Mouse (Mus musculus): ENCODE data around the gene Sgf29.
A peak's percentile ranks its signal among the peaks of the same experiment; 100 is the strongest.
"Not testable (repeated sequence)": the region's sequence is repeated elsewhere in the genome, so short reads cannot be mapped to it uniquely, and the experiment has no call there.

Gene Sgf29

DNA sequence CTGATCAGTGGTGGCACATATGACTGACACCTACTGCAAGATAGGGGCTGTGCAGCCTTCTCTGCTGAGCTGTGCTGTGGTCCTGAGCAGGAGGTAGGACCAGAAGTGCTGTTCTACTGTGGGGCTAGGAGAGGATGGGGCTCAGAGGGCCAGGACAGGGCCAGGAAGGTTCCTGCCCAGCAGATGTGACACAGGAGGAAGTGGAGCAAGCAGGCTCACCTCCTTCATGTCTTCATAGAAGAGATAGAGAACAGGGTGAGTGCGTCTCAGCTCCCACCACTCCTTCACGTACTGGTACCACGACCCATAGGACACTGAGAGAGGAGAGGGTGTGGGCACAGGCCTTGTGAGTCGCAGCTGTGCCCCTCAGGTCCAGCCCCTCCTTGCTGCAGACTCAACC, 39.0 kb downstream of the Sgf29 start:
- not testable (repeated sequence) for DNase-seq

DNA sequence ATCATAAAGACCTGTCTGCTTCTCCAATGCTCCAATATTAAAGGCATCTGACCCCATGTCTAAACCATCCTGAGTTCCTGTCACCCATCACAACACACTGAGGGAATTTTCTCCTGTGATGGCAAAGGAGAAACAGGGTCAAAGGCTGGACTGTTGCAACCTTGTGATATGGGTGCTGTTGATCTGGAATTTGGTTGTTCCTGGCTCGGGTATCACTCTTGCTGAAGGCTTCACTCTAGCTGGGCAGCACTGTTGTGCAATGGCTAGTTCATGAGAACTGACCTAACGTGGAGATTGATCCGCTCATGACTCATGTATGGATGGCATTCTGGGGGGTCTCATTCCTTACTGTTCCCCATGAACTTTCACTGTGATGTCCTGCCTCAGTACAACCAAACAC, 39.9 kb downstream of the Sgf29 start:
- DNase-seq, result no peak

DNA sequence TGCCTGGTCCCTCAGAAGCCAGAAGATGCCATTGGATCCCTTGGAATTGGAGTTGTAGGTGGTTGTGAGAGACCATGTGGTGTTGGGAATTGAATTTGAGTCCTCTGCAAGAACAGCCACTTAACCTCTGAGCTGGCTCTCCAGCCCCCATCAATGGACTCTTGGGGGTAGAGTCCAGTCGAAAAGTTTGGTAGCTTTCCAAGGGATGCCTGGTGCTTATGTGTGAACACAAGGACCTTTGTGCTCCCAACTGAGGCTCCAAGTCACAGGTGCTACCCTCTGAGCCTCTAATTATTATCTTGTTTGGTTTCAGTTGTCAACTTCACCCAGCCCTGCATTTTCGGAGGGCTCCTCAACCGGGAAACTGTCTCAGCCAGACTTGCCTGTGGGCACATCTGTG, 41.6 kb downstream of the Sgf29 start:
- DNase-seq, result no peak

DNA sequence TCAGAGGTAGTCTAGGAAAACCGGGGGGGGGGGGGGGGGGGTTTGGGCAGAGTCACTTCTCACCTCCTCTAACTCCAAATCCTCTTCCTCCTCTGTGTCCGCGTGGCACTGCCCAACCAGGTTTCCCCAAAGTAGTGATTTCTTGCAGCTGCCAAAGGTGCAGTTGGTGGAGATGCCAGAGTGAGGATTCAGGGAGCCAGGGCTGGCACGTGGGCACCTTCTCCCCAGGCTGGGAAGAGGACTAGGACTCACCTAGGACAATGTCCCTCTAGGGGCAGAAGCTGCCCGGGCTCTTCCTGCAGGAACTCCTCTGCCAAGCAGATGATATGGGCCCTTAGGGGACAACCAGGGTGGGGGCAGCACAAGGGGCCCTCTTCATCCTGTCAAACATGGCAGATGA, 42.6 kb downstream of the Sgf29 start:
- no peak for DNase-seq

DNA sequence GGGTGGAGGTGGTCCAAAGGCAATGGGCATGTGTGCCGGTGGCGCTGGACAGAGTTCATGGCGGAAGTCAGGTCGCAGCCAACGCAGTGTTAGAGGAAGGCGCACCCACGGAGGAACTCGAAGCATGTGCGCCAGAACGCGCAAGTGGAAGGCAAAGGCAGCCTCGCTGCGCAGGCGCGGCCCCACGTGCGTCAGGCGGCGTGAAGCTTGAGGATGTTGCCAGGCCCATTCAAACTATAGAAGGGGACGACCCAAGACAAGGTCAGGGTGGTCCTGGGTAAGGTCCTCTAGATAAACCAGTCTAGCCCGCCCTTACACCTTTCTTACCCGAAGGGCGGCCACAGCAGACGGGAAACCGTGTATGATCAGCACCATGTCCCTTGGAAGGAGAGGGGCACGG, 43.3 kb downstream of the Sgf29 start:
- DNase-seq, result no peak

DNA sequence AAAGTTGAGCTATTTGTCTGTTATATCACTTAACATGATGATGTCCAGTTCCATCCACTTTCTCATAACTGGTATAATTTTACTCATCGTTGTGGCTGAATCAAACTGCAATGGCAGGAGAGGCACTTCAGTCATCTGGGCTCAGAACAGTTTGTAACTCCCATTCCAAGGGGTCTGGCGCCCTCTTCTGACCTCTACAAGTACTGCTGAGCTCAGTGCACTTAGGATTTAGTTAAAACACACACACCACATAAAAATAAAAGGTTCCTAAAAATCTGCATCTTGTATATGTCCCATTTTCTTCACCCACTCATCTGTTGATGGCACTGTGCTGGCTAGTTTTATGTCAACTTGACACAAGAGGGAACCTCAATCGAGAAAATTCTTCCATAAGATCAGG, 44.1 kb downstream of the Sgf29 start:
- DNase-seq, result peak; percentile 80

DNA sequence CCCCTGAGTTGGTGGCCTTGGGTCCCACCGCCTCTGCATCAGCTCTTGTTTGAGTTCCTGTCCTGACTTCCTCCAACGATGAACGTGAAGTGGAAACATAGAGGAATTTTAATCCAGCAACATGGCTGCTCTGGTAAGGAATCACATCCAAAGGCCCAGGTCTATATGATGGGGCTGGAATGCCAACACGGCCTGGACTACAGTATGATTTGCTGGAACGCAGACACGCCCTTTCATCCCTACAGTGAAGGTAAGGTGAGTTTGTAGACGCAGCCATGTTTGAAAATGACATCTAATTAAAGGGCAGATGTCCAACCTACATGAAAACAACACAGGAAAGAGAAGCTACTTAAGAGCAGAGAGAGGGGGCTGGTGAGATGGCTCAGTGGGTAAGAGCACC, 44.7 kb downstream of the Sgf29 start:
- no peak for DNase-seq

DNA sequence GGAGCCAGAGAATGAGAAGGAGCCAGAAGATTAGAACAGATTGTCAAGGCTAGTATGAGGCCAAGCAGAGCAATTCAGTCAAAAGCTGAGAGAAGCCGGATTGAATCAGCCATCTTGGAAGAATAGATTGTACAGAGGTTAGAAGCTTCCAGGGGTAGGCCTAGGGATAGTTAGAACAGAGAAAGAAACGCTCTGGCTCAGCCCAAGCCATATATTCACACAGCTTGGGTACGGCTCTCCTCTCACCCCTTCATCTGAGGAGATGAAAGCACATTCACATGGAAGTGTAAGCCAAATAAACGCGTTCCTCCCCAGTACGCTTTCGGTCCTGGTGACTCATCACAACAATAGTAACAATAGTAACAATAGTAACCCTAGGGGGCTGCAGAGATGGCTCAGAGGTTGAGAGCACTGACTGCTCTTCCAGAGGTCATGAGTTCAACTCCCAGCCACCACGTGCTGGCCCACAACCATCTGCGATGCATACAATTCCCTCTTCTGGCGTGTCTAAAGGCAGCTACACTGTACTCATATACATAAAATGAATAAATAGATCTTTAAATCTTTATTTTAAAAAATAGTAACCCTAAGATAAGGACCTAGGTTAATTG, 45.4 kb downstream of the Sgf29 start:
- no peak for DNase-seq

DNA sequence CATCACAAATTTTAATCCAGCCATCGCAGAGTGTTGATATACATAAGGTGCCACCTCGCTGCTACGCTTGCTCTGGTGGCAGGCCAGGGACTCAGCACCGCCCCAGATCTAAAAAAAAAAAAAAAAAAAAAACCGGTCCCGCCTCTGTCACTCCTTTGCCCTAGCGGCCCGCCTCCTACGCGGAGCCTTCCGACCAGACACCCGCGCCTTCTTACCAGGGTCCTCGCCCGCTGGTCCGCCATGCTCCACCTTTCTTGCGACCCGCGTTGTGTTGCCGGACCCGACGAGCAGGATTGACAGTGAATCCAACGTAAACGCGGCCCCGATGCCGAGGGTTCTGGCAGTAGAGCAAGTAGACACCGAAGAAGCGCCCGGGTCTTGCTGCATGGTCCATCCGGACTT, 46.1 kb downstream of the Sgf29 start, which contains the start of gene Bola2:
TSS of gene Bola2 (plus strand) at position 192 of the 402 bp plus-strand sequence.
- DNase-seq, result peak; percentile 71

DNA sequence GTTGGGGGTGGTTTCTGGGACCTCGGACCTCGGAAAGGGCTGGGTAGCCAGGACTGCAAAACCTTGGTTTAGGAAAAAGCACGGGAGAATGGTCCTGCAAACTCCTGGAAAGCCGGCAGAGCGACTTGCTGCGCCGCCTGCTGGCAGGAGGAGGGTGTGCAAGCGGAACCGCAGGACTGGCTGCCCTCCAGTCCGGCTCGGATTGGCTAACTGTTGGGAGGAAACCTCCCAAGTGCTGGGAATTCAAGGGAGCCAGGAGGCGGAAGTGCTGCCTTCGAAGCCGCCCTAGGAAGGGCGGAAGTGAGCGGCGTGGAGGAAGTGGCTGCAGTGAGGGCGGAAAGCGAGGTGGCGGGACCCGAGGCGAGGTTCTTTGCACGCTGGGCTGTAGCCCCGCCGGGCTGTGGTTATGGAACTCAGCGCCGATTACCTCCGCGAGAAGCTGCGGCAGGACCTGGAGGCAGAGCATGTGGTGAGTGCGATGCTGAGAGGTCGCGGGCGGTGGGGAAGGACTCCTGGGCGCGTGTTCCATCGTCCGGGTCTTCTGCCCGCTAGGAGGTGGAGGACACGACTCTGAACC, 46.6 kb downstream of the Sgf29 start, which contains the start of gene Slx1b:
TSS of gene Slx1b (minus strand) at position 154 of the 577 bp plus-strand sequence.
- peak; percentile 96 for DNase-seq

DNA sequence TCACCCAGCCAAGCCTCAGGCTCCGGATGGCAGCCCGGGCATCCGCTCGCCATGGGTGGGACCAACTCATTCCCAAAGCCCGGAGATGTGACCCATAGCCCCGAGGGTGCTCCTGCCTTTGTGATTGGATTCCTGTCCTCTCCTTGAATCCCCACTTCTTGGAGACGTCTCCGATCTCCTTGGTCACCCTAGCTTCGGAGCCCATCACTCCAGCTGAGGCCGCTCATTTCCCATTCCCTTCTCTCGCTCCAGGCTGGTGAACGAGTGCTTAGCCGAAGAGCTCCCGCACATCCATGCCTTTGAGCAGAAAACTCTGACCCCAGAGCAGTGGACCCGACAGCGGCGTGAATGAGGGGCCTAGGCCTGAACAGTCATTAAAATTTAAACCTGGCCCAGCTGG, 47.2 kb downstream of the Sgf29 start:
- no peak for DNase-seq

DNA sequence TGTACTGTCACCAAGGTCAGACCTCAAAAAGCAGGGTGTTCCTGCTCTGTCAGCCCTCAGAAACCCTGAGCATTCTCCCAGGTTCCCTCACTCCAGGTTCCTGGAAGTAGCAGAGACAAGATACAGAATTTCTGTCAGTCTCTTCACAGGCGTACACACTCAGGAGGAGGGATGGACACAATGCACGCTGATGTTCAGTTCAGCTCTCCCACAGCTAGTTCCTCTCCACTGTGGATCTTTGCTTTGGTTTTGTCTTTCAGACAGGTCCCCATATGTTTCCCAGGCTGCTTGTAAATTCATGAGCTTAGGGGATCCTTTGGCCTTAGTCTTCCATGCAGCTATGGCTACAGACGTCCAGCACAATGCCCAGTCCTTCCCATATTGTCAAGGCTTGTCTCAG, 47.8 kb downstream of the Sgf29 start:
- DNase-seq, result no peak

DNA sequence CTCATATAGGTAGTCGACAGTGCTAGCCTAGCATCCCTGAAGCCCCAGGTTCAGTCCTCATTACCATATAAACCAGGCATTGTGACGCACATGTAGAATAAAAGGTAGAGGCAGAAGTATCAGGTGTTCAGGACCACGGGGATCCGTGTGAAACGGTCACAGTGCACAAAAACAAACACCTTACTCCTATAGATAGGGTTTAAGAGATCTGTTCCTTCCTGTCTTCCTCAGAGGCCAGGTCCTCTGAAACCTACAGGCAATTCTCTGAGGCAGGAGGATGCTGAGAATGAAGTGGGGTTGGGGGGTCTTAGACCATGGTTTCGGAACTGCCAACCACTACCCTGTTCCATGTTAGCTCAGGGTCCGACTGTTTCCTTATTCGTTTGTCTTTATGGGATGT, 48.7 kb downstream of the Sgf29 start:
- DNase-seq, result no peak

DNA sequence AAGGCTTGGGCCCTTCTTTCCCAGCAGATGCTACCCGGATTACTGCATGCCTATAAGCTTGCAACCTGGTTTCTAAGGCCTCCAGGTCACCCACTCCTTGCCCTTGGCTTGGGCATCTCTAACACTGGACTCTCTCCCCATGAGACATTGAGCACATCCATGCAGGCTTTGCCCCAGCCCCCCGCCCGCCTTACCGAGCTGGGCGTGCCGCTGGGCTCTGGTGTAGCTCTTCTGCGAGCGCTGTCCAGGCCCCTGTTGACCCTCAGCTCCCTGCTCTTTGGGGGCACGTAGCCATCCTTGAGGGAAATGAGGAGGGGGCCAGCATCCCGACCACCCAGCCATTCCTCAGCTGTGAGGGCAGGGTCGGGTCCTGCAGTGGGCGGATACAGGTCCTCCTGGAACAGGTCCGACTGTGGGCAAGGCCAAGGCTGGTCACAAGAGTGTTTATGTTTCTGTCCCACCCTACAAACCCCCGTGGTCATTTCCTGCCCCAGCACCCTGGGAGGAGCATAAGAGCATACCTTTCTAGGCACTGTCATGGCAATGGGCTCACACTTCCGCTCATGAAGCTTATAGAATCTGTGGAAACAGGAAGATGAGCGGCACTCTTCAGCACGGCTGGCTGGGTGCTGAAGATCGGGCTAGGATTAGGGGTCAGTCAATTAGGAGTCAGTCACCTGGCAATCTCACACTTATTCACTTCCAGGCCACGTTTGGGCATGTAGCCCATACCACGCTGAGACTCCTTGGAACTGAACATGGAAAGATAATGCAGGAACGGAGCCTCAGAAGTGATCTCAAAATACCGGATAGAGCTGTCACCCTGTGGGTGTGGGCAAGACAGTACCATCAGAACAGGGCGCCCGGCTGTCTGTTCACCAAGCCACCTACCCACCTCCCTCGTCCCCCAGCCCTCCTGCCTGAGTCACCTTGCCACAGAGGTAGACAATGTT, 51.2 kb downstream of the Sgf29 start:
- DNase-seq, result no peak

DNA sequence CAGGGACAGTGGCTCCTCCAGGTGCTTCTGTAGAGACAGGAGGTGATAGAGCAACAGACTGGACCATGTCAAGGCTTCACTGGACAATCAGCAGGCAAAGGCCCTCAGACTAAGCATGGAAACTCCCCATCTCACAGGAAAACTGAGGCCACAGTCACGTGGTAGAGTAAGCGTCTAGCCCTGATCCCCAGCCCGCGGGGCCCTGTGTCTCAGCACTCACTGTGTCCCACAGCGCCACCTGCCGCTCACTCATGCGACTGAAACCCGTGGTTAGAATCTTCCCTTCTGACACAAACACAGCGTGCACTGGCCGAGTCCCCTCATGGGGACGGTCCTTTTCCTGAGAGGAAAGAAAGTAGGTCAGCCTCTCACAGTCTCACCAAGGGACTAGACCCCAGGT, 52.0 kb downstream of the Sgf29 start:
- DNase-seq, result peak; percentile 89

DNA sequence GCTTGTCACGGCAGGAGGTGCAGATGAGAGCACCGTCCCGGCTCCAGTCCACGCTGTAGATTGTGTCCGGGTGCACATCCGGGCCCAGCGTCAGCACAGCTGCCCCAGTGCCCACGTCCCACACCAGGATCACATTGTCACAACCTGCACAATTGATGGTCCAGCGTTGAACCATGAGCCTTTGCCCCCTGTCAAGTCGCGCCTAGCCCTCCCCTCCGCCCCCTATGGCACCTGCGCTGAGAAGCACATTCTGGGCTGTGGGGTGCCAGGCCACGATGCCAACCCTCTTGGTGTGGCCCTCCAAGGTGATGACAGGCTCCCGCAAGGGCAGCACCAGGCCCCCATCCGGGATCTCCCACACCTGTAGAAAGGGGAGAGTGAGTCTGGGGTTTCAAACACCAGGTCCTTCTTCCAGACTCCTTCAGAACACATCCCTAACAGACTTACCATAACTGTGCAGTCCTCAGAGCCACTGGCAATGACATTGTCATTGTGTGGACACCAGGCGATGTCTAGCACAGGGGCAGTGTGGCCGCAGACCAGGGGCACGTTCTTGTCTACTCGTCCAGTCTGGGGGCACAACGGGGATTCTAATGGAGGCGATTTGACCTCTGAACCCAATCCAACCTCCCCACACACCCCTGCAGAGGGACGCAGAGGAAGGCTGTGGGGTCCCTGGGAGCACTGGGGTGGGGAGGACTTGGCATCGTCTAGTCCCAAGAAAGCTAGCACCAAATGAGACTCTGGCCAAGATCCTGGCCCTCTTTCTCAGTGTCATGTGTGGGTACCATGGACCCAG, 52.6 kb downstream of the Sgf29 start:
- no peak for DNase-seq

DNA sequence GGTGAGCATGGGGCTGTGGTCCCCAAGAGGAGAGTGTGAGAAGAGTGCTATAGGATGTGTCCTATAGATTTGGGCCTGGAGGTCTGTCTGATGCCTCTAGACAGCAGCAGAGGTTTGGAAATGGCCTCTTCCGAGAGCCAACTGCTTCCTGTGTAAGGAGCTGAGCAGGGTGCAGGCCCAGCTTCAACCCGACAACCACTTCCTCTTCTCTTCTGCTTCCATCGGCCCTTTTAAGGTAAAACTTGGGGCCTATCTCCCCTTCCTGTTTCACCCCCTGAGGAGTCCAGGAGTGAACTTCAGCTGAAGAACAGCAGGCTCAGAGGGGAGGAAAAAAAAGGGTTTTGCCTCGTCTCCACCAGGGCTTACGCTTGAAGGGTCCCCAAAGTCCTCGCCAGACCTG, 53.2 kb downstream of the Sgf29 start:
- peak; percentile 78 for DNase-seq

DNA sequence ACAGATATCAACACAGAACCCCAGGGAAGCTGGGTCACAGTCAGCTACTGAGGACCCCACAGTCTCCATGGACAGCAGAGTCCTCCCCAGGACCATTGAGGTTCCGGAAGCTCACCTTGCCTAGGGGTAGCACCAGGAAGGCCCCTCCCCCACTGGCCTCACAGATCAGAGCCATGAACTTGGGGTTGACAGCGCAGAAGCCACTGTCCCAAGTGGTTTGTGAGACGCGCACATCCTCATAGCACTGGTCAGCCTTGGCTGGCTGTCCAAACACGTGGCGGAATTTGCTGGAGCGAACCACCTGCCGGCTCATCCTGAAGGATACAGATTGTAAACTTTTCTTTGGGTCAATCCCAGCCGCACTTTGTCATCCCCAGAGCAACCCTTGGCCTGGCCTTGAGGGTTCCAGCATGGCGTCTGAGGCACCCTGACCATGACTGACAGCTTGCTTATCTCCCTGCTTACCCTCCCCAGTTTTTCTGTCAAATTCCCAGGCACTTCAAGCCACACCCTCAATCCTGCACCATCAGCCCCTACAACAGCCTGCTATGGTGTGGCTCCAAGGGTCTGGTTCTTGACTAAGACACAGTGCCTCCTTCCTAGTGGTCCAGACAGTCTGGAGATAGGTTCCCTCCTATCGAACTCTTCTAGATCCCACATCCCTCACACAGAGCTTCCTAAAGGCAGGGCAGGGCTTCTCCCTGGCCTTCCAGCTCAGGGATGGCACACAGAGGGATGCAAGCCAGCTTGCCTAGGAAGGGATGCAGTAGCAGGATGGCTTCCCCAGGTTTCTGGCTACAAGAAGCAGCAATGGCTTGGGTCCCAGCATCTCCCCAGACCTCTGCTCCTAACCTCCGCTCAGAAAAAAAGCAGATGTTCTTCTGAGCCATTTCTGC, 54.0 kb downstream of the Sgf29 start:
- peak; percentile 51 for DNase-seq

DNA sequence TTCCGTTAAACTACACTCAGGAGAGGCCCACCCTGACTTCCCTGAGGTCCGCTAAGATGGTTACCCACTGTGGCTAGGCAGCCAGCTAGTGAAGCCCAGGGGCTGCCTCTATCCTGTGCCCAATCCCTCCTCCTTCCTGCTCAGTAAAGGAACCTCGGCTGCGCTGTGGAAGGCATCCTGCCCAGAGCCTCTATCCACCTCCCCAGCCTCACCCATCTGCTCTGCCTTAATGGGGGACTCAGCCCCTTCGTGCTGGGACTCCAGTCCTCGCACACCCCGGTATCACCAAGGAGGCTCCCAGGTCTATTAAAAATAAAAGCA, 54.6 kb downstream of the Sgf29 start:
- DNase-seq, result peak; percentile 42

DNA sequence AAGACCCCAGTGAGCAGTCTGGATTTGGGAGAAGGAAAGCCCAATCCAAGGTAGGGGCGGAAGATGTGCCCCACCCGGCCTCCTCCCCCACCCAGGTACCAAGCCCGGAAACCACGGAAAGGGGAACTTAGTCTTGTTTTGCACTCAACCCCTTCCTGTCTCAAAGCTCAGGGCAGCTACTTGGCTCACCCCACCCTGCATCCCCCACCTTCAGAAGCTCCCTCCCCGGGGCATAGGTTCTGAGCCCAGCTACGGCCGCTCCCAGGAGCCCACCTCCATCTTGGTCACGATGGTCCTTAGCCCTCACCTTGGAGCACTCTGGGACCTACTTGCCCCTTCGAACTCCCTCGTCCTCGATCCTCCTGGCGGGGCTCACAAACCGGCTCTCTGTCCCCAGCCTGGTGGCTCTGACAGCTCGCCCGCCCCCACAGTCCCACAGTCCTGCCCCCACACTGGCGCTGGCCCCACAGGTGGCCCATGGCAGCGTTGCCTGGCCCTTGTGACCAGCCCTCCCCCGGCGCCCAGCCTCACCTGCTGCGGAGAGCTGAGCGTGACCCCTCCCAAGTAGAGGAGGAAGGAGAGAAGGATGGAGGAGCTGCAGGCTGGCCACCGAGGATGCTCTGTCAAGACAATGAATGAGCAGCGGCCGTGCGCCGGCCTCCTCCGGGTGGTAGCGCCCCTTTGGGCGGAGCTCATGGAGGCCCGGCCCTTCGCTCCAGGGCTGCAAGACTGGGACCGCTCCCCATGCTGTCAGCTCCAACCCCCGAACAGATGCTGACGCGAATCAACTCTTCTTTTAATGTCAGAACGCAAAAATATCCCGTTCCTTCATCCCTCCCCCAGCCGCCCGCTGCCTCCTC, 55.2 kb downstream of the Sgf29 start:
- DNase-seq, result peak; percentile 95
